Mouse (Mus musculus) bone marrow macrophage, adult 2 months (primary cell): Measurements from ENCODE around the gene Snx18.

Experiments used
- CTCF ChIP-seq: IDR thresholded peaks from 2 replicates; pipeline ENCODE4 v1.5.1; 2012; ENCODE audit warnings: low read depth, mild to moderate bottlenecking, low read length, moderate library complexity
- POLR2A ChIP-seq: IDR thresholded peaks from 2 replicates; pipeline ENCODE4 v1.6.1; 2012; ENCODE audit warnings: mild to moderate bottlenecking, low read depth, low read length, borderline replicate concordance

DNA sequence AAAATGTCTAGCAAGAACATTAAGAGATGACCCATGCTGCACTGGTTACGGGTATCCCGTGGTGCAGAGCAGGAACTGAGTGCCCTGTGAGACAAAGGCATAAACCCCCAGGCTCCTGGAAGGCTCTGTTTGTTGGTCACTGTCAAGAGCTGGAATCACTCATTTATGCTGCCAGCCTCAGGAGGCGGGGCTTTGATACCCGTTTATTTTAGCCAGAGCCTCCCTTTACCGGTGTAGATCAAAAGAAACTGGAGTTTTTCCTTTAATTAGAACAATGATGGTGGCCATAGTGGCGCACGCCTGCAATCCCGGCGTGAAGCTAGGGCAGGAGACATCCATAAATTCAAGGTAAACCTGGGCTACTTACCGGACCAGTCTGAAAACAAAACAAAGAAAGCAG, 12.7 kb downstream of the Snx18 start:
- TF ChIP-seq CTCF, result no peak
- no peak for TF ChIP-seq POLR2A
